Mouse (Mus musculus) urinary bladder, postnatal 4 days (tissue): ENCODE data around the gene Poc5.
A peak's percentile ranks its signal among the peaks of the same experiment; 100 is the strongest.

Experiments used
- DNase-seq, 2 experiments: peaks; one replicate each; pipeline ENCODE4 v3.0.0; 2021 to 2022; ENCODE audit warnings: low spot score in 2 of 2

Gene Poc5

GRCm38 (mm10) chr13:96388042-96388888 is at the start of gene Poc5:
Gene Poc5, plus strand, starts transcription at chr13:96388294.
- DNase-seq = peak; percentile 97

- DNase-seq = no peak
Measured at GRCm38 (mm10) chr13:96341461-96341860, 46.6 kb upstream of the Poc5 start.

GRCm38 (mm10) chr13:96344778-96345177 is 43.3 kb upstream of the Poc5 start:
- no peak for DNase-seq

DNA sequence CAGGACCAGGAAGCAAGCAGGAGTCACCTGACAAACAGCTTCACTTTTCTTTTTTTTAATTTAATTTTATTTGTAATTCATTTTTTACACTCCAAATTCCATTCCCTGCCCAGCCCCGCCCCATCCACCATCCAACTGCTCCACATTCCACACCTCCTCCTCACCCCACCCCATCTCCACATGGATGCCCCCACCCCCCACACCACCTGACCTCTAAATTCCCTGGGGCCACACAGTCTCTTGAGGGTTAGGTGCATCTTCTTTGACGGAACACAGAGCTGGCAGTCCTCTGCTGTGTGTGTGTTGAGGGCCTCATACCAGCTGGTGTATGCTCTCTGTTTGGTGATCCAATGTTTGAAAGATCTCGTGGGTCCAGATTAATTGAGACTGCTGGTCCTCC is 41.5 kb upstream of the Poc5 start:
- DNase-seq = no peak

GRCm38 (mm10) chr13:96350207-96350606 is 37.9 kb upstream of the Poc5 start:
- no peak for DNase-seq

GRCm38 (mm10) chr13:96351264-96351663 is 36.8 kb upstream of the Poc5 start:
- DNase-seq = no peak

- no peak for DNase-seq
Measured at GRCm38 (mm10) chr13:96375519-96375918, 12.6 kb upstream of the Poc5 start.

GRCm38 (mm10) chr13:96376871-96377270 is 11.2 kb upstream of the Poc5 start:
- DNase-seq = peak in 1 of 2 experiments; percentile 32

GRCm38 (mm10) chr13:96377883-96378282 is 10.2 kb upstream of the Poc5 start:
- no peak for DNase-seq

GRCm38 (mm10) chr13:96389301-96389700 is 1.2 kb downstream of the Poc5 start:
- no peak for DNase-seq

DNA sequence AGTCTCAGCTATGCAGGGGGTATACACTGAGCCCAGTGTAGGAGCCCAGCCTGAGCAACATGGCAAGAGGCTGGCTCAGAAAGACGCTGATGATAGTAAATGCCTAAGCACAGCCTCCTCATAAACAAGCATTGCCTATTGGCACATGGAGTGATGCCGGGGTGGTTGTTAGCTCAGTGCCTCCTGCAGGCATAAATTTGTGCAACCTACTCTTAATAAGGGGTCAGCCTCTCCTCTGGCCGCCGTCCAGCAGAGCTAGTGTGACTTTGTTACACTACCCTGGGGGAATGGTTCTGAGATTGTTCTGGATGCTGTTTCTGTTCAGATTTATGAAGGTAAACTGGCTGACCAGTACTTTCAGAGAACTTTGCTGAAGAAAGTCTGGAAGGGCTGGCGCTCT is 13.2 kb downstream of the Poc5 start:
- DNase-seq = no peak

GRCm38 (mm10) chr13:96405518-96405917 is 17.4 kb downstream of the Poc5 start:
- no peak for DNase-seq

GRCm38 (mm10) chr13:96407040-96407439 is 18.9 kb downstream of the Poc5 start:
- DNase-seq = peak in 1 of 2 experiments; percentile 30

GRCm38 (mm10) chr13:96408786-96409185 is 20.7 kb downstream of the Poc5 start:
- DNase-seq = no peak

GRCm38 (mm10) chr13:96414384-96414783 is 26.3 kb downstream of the Poc5 start:
- DNase-seq = no peak

GRCm38 (mm10) chr13:96416380-96416779 is 28.3 kb downstream of the Poc5 start:
- DNase-seq = no peak

- no peak for DNase-seq
Measured at GRCm38 (mm10) chr13:96417261-96417813, 29.2 kb downstream of the Poc5 start.

DNA sequence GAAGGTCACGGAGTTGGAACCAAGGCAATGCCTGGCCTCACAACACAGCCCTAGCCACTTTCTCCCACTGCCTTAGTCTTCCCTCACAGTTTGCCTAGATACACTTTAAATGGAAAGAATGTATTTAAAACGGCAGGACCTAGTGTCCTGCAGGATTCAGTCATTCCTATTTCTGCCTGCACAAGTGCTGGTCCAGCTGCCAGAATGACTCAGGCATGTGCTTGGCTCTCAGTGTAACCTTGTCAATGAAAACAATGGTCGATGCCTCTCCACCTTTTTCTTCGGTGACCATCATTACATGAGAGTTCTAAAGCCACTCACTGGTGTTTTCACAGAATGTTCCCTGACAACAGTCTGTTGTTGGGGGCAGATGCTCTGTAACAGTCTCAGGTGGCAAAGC is 30.4 kb downstream of the Poc5 start:
- no peak for DNase-seq

DNA sequence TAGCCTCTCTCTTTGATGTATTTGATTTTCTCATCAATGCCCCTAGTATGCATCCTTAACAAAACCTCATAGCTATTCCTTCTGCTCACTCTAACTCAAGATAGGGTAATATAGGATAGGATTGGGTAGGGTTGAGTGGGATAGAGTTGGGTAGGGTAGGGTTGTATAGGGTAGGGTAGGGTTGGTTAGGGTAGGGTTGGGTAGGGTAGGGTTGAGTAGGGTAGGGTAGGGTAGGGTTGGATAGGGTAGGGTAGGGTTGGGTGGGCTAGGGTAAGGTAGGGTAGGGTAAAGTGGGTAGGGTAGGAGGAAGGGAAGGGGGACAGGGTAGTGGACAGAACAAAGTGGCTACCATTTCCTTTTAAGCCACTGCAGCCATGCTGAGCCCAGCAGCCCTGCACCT is 33.1 kb downstream of the Poc5 start:
- no peak for DNase-seq

DNA sequence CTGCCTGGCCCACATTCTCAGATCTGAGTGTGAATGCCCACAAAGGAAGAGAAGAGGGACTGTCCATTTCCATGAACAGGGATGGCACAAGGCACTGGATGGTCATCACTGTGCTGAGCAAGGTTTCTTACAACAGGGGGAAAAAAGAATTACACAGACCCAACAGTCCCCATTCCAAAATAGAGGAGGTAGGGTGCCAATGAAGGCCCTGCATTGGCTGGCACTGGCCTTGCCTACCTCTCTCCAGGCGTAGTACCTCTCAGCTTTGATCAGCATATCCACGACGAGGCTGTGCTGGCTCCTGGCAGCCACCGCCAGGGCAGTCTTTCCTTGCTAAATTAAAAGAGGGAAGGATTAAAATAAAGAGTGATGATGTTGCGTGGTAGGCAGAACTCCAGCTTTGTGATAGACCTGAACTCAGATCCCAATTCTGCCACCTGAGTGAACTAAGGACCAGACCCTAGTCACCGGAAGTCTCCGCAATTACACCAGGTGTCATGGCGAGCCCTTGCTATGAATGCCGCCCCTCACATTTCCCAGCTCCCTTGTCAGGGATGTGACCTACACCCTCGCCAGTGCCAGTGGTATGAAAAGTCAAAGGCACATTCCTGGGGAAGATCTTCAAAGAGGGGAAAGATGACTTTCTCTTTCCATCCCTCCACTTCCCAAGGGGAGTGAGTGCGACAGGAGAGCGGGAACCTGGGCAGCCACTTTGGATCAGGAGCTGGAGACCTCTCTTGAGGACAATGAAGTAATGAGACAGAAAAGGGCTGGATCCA is 36.6 kb downstream of the Poc5 start:
- no peak for DNase-seq

- no peak for DNase-seq
Measured at GRCm38 (mm10) chr13:96426044-96426443, 38.0 kb downstream of the Poc5 start.

DNA sequence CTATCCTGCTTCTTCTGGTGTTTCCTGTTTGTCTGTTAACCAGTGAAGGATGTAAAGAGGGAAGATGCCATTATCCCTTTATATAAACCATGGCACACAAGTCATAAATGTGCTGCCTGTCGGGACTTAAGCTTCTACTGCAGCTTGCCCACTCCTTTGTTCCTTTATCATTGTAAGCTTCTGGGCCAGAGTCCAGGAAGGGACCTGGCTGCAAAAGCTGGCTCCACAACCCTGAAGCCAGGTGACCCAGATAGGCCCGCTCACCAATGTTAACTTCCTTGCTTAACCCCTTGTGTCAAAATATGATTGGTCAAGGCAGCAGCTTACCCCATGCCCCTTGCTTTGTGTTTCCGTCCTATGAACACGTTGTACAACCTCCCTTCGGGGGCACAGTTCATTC is 40.4 kb downstream of the Poc5 start:
- DNase-seq = no peak
